Mouse (Mus musculus) bone marrow, adult 2 months (tissue): Measurements from ENCODE around the gene Bsn.

ENCODE experiments used
- CTCF ChIP-seq: fragments of 200-500 bp; IDR thresholded peaks from 2 replicates; pipeline ENCODE4 v1.5.1; 2011; ENCODE audit warnings: low read length, control low read depth; ENCODE audit not compliant: control insufficient read depth, insufficient read depth
- POLR2A ChIP-seq: fragments of 200-500 bp; IDR thresholded peaks from 2 replicates; pipeline ENCODE4 v1.6.1; 2011; ENCODE audit warnings: low read depth, mild to moderate bottlenecking, control low read depth, low read length, borderline replicate concordance; ENCODE audit not compliant: control insufficient read depth

DNA sequence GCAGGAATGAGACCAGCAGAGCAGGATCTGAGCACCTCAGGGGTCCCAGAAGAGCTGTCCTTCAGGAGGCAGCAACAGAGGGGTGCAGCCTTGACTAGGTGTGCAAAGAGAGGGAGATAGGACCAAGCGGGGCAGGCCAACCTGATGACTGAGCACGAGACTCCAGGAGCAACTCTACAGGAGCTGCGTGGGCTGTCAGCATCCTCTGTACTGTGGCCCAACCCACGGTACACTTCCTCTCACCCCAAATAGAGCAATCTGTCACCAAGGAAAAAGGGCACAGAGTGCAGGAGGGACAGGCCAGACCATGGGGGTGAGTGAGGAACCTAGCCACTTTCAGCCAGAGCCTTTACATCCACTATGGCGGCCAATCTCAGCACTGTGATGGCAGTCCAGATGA, 33.4 kb downstream of the Bsn start:
- TF ChIP-seq POLR2A (no peak), CTCF (no peak)
